Mouse (Mus musculus): ENCODE data around the gene Rnf130. TPM values are rescaled to one million over a fixed set of nuclear protein-coding genes. Genes with fewer than 3 reads are reported as not detected.

Gene Rnf130
- polyA plus RNA-seq, 1 experiment from 2014 or later: 64.1 TPM

DNA sequence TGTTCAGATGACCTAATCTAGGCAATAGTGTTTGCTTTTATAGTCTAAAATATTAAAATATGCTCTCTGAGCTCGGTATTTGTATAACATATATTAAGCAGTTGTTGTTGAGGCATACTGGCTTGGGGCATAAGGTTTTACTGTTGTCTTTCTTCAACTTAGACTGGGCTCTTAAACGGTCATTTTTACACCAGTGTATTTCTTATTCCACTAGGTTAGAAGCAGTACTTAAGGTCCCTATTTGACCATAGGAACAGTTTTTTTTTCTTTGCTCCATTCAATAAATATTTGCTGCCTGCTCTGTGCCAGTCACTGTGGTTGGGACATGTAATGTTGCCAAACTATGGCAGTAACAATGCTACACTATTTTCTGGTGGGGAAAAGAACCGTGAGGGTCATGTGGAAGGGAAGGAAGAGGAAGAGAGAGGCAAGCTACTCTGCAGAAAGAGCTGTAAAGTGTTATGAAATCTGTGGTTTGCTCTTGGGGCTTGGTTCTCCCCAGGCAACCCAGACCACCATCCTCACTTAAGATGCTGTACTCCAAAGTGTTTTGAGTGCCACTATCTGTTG, 1.5 kb downstream of the Rnf130 start:
- Histone ChIP-seq H3K4me1 (peaks cover 37% of the 10 kb centered on the region), H3K4me2 (peak overlapping the region; percentile 72), H3K9me3 (replicated peaks) (no peaks in the 10 kb centered on the region), H3K27me3 (peaks cover 7% of the 10 kb centered on the region; the same call in 1 of the 2 replicates), H3K4me3 (peak overlapping the region; percentile 98), H3K9ac (peak overlapping the region; percentile 99), H3K27ac (peak overlapping the region; percentile 93), H3K36me3 (ENCODE audit: poor library complexity, severe bottlenecking) (no peaks in the 10 kb centered on the region)
- WGBS: 19% methylated on average over 3 of the region's 3 CpGs
- ATAC-seq: no peak

GRCm38 (mm10) chr11:50028416-50028815, 3.3 kb downstream of the Rnf130 start:
- Histone ChIP-seq H3K9ac (peak overlapping the region; percentile 41), H3K27ac (peak overlapping the region; percentile 33)

DNA sequence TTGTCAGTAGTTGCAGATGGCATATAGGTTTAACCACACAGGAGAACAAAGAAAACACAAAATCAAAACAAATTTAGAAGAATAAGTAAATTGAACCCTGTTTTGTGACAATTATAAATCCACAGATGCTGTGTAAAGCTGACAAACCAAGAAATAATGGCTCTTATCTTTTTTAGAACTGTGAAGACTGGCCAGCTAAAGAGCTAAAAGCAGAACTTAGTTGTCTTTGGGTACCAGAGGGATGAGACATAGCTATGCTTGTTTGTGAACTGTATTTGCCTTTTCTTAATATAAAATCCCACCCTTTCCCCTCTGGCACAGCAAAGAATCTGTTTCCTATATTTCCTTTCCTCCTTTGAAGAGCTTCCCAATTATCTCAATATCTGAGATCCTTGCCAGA, 9.0 kb downstream of the Rnf130 start:
- Histone ChIP-seq H3K9ac (no peak overlapping the region), H3K27ac (no peak overlapping the region), H3K27me3 (no peaks in the 10 kb centered on the region), H3K4me1 (peaks cover 19% of the 10 kb centered on the region), H3K9me3 (replicated peaks) (no peaks in the 10 kb centered on the region), H3K4me3 (no peak overlapping the region), H3K4me2 (no peak overlapping the region), H3K36me3 (ENCODE audit: poor library complexity, severe bottlenecking) (no peaks in the 10 kb centered on the region)
- ATAC-seq: no peak

More at GRCm38 (mm10) chr11:50028416-50028815, 3.3 kb downstream of the Rnf130 start:
- peak; percentile 34; the same call in 1 of the 2 replicates for ATAC-seq
- Histone ChIP-seq H3K4me1 (peaks cover 46% of the 10 kb centered on the region), H3K4me3 (peak overlapping the region; percentile 98; the same call in 1 of the 2 replicates), H3K27me3 (peaks cover 6% of the 10 kb centered on the region; the same call in 1 of the 2 replicates), H3K36me3 (ENCODE audit: poor library complexity, severe bottlenecking) (no peaks in the 10 kb centered on the region), H3K4me2 (peak overlapping the region; percentile 72), H3K9me3 (replicated peaks) (no peaks in the 10 kb centered on the region)

DNA sequence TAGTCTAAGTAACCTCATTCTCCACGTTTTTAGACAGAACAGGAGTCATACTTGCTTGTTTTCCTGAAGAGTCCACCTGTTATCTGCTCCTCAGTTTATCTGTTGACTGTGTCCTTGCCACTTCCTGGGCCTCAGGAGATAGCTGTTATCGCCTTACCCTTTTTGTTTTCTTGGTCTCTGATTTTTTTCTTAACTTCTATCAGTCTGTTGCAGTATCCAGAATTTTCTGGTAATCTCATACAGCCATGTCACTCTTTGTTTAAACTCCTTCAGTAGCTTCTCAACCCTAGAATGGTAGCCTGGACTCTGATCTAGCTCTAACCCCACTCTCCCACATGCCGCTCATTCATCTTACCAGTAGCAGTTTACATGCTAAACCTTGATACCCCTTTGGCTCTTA, 10.6 kb downstream of the Rnf130 start:
- no peak overlapping the region for H3K4me3 ChIP-seq
- H3K36me3 ChIP-seq (ENCODE audit: poor library complexity, severe bottlenecking): no peaks in the 10 kb centered on the region
- no peak overlapping the region for H3K27ac ChIP-seq
- no peaks in the 10 kb centered on the region for H3K27me3 ChIP-seq
- 93% methylated on average over 3 of the region's 3 CpGs for WGBS
- ATAC-seq: no peak
- no peaks in the 10 kb centered on the region for H3K9me3 ChIP-seq (replicated peaks)
- H3K4me2 ChIP-seq: no peak overlapping the region
- no peak overlapping the region for H3K9ac ChIP-seq
- peaks cover 9% of the 10 kb centered on the region; the same call in 1 of the 2 replicates for H3K4me1 ChIP-seq

DNA sequence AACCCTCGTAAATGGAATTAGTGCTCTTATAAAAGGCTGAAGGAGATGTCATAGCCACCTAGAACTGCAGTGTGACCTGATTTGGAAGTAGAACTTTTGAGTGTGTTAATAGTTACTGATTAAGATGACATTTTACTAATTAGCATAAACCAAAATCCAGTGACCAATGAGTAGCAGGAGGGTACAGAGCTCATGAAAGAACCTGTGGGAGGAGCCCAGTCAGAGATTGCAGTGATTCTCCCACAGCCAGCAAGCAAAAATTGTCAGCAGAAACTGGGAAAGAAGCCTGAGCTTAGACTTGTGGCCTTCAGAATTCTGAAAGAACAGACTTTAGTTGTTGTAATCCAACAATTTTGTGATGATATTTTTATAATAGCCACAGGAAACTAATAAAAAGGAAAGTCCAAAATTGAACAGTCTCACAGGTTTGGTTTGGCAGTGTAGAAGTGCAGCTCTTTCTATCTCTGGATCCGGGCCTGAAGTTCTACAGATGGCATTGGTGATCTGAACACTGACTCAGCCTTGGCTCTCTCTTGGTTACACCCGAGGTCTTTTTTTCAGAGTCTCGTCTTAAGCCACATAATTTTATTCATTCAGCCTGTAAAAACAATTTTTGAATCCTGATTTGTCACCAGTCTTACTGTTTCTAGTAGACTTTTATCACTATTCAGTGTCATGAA, 11.8 kb downstream of the Rnf130 start:
- 90% methylated on average over 4 of the region's 4 CpGs for WGBS
- Histone ChIP-seq H3K27ac (no peak overlapping the region), H3K27me3 (no peaks in the 10 kb centered on the region), H3K4me3 (no peak overlapping the region), H3K9me3 (replicated peaks) (no peaks in the 10 kb centered on the region), H3K4me1 (peaks cover 9% of the 10 kb centered on the region; the same call in 1 of the 2 replicates), H3K4me2 (no peak overlapping the region), H3K9ac (no peak overlapping the region), H3K36me3 (ENCODE audit: poor library complexity, severe bottlenecking) (no peaks in the 10 kb centered on the region)
- ATAC-seq: no peak

- Histone ChIP-seq H3K4me1 (no peaks in the 10 kb centered on the region; the same call in 1 of the 2 replicates), H3K27me3 (no peaks in the 10 kb centered on the region), H3K36me3 (ENCODE audit: poor library complexity, severe bottlenecking) (no peaks in the 10 kb centered on the region), H3K9me3 (replicated peaks) (no peaks in the 10 kb centered on the region), H3K4me2 (no peak overlapping the region), H3K9ac (no peak overlapping the region), H3K4me3 (no peak overlapping the region), H3K27ac (no peak overlapping the region)
- WGBS: 95% methylated on average over 1 of the region's 1 CpGs
- no peak for ATAC-seq
These were observed 13.6 kb downstream of the Rnf130 start for GRCm38 (mm10) chr11:50038757-50039156.

DNA sequence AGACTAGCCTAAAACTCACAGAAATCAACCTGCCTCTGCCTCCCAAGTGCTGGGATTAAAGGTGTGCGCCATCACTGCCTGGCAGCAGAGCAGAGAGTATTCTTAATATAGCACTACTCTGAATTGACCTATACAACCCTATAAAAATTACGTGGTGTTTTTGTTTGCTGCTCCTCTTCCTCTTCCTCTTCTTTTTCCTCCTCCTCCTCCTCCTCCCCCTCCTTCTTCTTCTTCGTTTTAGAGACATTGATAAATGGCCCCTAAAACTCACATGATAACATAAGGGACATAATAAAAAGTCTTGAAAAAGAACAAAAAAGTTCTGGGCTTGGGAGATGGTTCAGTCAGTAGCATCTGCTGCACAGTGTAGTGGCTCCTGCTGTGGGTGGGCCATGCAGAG, 16.0 kb downstream of the Rnf130 start:
- H3K27me3 ChIP-seq: no peaks in the 10 kb centered on the region
- no peak overlapping the region for H3K27ac ChIP-seq
- no peak for ATAC-seq
- no peaks in the 10 kb centered on the region for H3K9me3 ChIP-seq (replicated peaks)
- no peak overlapping the region for H3K9ac ChIP-seq
- no peaks in the 10 kb centered on the region for H3K4me1 ChIP-seq
- H3K36me3 ChIP-seq (ENCODE audit: poor library complexity, severe bottlenecking): no peaks in the 10 kb centered on the region
- no peak overlapping the region for H3K4me2 ChIP-seq
- no peak overlapping the region for H3K4me3 ChIP-seq
- WGBS: 80% methylated on average over 3 of the region's 3 CpGs

GRCm38 (mm10) chr11:50042345-50042997, 17.3 kb downstream of the Rnf130 start:
- H3K9me3 ChIP-seq (replicated peaks): no peaks in the 10 kb centered on the region
- WGBS: 94% methylated on average over 4 of the region's 4 CpGs
- no peaks in the 10 kb centered on the region for H3K36me3 ChIP-seq (ENCODE audit: poor library complexity, severe bottlenecking)
- no peak for ATAC-seq
- H3K4me2 ChIP-seq: no peak overlapping the region
- H3K4me1 ChIP-seq: peaks cover 4% of the 10 kb centered on the region; the same call in 1 of the 2 replicates
- H3K27me3 ChIP-seq: no peaks in the 10 kb centered on the region
- no peak overlapping the region for H3K4me3 ChIP-seq
- no peak overlapping the region for H3K9ac ChIP-seq
- H3K27ac ChIP-seq: no peak overlapping the region

DNA sequence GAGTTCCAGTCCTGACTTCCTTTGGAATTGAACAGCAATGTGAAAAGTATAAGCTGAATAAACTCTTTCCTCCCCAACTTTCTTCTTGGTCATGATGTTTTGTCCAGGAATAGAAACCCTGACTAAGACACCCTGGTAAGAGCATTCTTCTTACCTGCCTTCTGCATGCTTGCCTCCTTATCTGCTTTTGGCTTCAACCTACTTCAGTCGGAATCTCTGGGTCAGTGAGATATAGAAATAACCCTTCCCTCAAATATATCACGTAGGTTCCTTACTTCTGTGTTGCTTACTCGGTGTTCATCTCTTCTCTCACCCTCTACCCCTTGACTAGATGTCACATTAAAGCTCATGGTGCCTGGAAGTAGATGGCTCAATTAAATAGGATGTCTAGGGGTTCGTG, 19.3 kb downstream of the Rnf130 start:
- H3K4me1 ChIP-seq: peaks cover 23% of the 10 kb centered on the region
- H3K9me3 ChIP-seq (replicated peaks): no peaks in the 10 kb centered on the region
- ATAC-seq: no peak
- 95% methylated on average over 4 of the region's 4 CpGs for WGBS
- H3K9ac ChIP-seq: no peak overlapping the region
- H3K27ac ChIP-seq: no peak overlapping the region
- no peaks in the 10 kb centered on the region for H3K27me3 ChIP-seq
- no peak overlapping the region for H3K4me2 ChIP-seq
- H3K4me3 ChIP-seq: no peak overlapping the region
- H3K36me3 ChIP-seq (ENCODE audit: poor library complexity, severe bottlenecking): no peaks in the 10 kb centered on the region

GRCm38 (mm10) chr11:50047610-50048009, 22.5 kb downstream of the Rnf130 start:
- Histone ChIP-seq H3K4me2 (no peak overlapping the region), H3K9me3 (replicated peaks) (no peaks in the 10 kb centered on the region), H3K27ac (no peak overlapping the region), H3K27me3 (no peaks in the 10 kb centered on the region), H3K4me3 (no peak overlapping the region), H3K36me3 (ENCODE audit: poor library complexity, severe bottlenecking) (0 out of 2 replicates have a peak, but pooled peaks cover 2% of the 10 kb centered on the region), H3K4me1 (peaks cover 35% of the 10 kb centered on the region), H3K9ac (no peak overlapping the region)
- WGBS: 94% methylated on average over 1 of the region's 1 CpGs
- ATAC-seq: no peak

DNA sequence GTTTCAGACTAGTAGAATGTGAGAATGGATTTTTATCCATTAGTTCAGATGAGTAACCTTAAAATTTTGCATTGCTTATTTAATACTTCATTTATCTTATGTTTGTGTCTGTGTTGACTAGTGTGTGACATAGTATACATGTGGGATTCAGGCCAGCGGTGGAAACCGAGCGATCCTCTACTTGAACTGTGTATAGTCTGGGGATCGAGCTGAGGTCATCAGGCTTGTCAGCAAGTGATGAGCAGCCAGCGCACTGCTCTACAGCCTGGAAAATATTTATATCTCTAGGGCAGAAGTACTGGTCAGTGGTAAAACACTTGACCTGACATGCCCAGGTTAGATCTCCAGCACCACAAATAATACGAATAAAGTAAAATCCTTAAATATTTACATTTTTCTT, 23.0 kb downstream of the Rnf130 start:
- H3K4me2 ChIP-seq: no peak overlapping the region
- 0 out of 2 replicates have a peak, but pooled peaks cover 7% of the 10 kb centered on the region for H3K36me3 ChIP-seq (ENCODE audit: poor library complexity, severe bottlenecking)
- H3K27me3 ChIP-seq: no peaks in the 10 kb centered on the region
- no peaks in the 10 kb centered on the region for H3K9me3 ChIP-seq (replicated peaks)
- H3K27ac ChIP-seq: no peak overlapping the region; the same call in 1 of the 2 replicates
- ATAC-seq: no peak
- no peak overlapping the region for H3K4me3 ChIP-seq
- H3K9ac ChIP-seq: no peak overlapping the region
- 87% methylated on average over 6 of the region's 6 CpGs for WGBS
- H3K4me1 ChIP-seq: peaks cover 35% of the 10 kb centered on the region

DNA sequence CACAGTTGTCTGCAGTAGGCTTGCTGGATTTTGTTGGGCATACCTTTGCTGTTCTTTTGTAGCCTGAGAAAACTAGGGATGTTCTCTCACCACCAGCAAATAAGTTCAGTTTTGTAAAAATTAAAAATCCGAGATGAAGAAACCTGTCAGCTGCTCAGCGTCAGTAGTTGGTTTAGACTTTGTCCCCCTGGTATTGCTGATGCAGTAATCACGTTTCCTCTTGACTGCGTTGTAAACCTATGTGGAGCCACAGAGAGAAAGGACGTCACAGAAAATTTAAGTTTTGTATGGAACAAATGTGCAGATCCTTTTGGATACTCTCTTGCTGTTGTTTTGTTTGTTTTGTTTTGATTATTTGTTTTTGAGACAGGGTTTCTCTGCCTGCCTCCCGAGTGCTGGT, 25.2 kb downstream of the Rnf130 start:
- no peak for ATAC-seq
- Histone ChIP-seq H3K9ac (no peak overlapping the region), H3K27me3 (no peaks in the 10 kb centered on the region), H3K9me3 (replicated peaks) (no peaks in the 10 kb centered on the region), H3K27ac (no peak overlapping the region), H3K4me1 (peaks cover 35% of the 10 kb centered on the region), H3K36me3 (ENCODE audit: poor library complexity, severe bottlenecking) (peaks cover 18% of the 10 kb centered on the region), H3K4me2 (no peak overlapping the region), H3K4me3 (no peak overlapping the region)
- WGBS: 86% methylated on average over 6 of the region's 6 CpGs
